Mouse (Mus musculus): ENCODE measurements around the gene Lca5l.
"Not testable (repeated sequence)": the region's sequence is repeated elsewhere in the genome, so short reads cannot be mapped to it uniquely, and the experiment has no call there.

The Lca5l gene

DNA sequence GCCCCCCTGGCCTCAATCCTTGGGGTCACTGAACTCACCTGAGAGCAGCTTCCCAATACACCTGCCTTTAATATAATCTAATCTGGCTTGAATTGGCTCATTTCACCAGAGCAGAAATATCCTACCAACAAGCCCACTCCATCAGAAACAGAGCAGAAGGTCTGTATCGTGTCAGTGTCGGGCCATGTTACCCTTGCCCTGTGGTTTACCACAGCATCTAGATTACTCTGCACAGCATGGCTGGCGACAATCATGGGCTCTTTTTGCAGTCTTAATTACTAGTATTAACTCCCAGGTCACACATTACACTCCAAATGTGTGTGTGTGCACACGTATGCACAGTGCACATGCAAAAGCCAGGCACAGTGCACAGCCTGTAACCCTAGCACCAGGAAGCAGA lies 23.2 kb downstream of the Lca5l start:
- no peak for DNase-seq (ENCODE audit: low spot score)

DNA sequence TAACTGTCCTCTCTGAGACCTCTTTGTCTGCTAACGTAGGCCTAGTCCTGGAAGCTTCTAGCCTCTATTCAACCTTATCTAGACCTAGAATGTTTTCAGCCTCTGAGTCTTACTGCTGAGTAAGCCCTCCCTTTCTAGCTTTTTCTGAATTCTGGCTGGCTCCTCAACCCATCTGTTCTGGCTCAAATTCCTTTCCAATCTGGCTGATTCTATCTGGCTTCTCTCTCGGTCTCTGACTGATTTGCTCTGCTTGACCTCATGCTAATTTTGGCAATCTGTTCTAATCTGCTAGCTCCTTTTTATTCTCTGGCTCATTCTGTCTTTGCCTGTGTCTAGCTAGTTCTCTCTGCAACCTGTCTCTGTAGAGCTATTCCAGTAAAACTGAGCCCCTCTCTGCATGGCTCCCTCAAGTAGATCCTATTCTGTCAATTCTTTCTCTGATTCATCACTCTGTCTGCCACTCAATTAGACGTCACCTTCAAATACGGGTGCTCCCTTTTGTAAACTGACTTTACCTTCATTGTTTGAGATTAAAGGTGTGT lies 26.3 kb downstream of the Lca5l start:
- DNase-seq (ENCODE audit: low spot score), result no peak

DNA sequence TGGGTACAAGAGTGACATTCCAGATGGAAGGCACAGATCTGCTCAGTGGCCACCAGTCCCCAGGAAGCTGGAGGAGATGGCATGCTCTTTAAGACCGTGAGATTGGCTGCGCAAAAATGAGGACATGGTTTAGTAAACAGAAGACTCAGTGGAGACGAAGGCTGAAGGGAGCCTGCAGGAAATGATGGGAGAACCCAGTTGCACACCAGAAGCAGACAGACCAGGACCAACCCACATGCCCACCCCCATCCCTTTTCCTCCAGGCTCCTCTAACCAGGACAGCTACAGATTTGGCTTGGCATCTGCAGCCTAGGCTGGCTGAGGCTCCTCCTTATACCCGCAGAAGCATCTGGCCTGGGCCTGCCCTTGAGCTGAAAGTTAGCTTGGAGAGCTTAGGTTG lies 30.7 kb downstream of the Lca5l start:
- no peak for DNase-seq (ENCODE audit: low spot score)

DNA sequence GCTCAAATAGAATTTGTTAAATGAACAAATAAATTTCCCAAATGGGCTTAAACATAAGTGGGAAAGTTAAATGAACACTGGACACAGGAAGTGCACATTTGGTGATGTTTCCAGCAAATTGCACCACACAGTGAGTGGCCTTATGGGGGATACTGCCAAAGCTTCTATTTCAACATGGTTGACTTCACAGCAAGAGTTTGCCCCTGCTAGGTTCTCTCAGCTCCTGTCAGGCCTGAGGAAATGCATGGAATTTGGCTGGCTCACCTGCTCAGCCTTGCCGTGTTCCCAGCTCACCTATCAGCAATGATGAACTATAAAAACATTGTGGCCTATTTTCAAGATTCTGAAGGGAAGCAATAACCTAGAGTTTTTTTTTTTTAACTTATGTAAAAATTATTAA lies 31.1 kb downstream of the Lca5l start:
- no peak for DNase-seq (ENCODE audit: low spot score)

DNA sequence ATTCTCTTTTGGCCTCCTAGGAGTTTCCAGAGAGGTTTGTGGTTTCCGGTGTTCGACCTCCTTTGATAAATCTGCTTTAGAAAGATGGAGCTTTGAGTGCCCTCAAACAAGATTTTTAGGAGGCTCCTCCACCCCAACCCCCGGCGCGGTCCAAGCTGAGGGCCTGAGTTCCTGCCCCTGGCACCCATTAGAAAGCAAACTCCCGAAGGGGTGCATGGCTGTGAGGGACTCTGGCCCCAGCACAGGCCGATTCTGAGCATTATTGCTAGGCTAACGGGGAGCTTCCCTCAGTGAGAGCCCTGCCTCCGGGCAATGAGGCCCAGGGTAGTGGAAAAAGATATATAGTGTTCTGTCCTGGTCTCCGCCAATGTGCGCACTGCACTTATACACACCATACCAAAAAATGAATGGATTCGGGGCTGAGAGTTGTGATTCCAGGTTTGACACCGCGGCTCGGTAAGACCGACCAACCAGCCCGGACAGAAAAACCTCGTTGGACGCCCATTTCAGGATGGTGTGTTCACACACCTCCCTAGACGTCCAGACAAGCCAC lies 32.2 kb downstream of the Lca5l start:
- no peak for DNase-seq (ENCODE audit: low spot score)

DNA sequence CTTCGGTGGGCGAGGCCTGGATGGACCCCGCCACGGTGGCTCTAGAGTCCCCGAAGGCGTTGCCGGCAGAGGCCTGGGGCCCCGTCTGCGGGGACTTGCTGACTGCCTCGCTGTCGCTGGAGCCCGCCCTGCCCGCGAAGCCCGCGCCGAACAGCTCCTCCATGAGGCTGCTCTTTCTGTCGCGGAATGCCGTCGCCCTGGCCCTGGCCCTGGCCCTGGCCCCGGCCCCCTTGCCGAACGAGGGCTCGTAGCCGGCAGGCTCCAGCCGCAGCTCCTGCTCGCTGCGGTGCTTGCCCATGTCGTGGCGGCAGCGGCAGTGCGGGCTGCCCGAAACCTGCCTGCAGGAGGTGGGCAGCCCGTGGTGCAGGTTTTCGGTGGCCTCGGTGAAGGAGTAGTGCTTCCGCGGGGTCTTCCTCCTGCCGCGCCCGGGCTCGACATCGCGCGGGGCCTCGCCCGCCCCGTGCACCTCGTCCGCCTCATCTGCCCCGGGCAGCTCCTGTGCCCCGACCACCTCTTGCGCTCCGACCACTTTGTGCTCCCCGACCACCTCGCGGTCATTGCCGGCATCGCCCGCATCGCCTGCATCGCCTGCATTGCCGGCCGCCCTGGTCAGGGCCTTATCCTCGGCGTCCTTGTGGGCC lies 32.9 kb downstream of the Lca5l start:
- no peak for DNase-seq (ENCODE audit: low spot score)

DNA sequence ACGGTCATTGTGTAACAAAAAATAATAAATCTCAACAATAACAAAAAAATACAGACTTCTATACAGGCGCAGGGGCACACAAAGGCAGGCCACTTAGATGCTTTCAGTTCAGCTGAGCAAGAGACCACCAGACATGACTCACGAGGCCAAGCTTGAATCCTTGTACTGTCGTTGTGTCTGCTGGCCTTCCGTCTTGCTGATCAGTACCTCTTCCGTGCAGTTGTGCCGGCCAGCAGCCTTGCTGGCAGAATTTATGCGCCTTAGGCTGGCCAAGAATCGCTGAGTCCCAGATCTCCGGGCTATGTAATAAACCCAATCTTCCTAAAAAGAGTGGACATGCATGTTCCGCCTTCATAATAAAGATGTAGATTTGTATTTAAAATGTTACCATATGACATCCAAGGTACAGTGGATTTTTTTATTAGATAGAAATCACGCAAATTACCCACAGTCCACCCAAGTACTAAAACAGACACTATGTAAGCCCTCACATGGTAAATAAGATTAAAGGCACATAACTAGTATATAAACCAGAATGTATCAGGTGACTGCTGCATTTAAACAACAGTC lies 33.5 kb downstream of the Lca5l start:
- no peak for DNase-seq (ENCODE audit: low spot score)

DNA sequence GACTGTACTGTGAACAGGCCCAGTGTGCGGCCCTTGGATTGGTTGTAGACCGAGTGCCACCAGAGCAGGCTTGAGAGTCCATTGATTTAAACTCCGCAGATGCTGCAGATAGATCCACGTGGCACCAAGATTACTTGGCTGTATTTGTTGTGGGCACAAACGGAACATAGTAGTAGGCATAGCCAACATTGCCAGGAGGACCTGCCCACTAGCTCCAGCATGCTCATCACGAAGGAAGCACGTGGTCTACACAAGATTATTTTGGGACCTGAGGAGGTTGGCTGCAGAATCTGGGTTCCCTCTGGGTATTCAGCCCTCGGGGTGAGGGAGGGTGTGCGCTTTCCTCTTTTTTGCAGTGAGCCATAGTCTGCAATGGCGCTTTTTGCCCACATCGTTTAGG lies 34.9 kb downstream of the Lca5l start:
- peak; percentile 73 for DNase-seq (ENCODE audit: low spot score)

DNA sequence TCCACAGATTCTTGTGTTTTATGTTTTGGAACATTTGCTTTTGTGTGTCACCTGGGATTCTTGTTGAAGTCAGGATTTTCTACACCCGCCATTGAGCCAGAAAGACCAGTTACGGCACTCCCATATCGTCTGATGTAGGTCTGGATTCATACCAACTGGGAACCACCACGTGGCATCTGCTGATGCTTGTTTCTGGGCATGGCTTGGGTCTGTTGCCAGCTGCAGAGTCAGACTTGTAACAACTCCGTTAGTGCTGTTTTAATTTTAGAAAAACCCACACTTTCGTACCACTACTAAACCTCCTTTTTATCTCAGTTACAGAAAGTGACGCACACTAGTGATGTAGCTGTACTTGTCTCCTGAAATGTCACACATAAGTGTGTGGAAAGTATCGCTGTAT lies 36.1 kb downstream of the Lca5l start:
- peak; percentile 51 for DNase-seq (ENCODE audit: low spot score)

DNA sequence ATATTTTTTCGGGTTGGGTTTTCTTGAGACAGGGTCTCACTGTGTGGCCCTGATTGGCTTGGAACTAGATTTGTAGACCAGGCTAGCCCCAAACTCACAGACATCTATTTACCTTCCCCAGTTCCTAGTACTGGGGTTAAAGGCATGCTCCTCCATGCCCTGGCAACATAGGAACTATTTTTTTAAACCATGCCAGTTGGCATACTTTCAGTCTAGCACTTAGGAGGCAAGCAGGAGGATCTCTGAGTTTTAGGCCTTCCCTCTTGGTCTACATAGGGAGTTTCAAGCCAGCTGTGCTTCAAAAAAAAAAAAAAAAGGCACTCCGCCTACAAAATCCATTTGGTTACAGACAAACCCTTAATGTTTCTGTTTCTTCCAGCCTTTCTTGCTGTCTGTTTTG lies 37.6 kb downstream of the Lca5l start:
- DNase-seq (ENCODE audit: low spot score), result no peak

DNA sequence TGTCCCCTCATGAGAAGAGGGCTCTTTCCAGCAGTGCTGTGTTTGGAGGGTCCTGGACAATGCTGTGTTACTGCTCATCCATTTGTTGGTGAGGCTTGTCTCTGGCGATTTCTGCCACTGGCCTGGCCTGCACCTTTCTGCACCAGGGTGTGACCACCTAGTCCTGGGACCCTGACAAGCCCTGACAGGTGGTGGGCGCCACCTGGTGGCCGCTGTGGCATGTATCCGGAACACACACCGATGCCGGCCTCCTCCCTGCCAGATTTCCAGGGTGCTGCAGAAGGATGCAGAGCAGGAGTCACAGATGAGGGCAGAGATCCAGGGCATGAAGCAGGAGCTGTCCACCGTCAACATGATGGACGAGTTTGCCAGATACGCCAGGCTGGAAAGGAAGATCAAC lies 40.5 kb downstream of the Lca5l start:
- no peak for DNase-seq (ENCODE audit: low spot score)

DNA sequence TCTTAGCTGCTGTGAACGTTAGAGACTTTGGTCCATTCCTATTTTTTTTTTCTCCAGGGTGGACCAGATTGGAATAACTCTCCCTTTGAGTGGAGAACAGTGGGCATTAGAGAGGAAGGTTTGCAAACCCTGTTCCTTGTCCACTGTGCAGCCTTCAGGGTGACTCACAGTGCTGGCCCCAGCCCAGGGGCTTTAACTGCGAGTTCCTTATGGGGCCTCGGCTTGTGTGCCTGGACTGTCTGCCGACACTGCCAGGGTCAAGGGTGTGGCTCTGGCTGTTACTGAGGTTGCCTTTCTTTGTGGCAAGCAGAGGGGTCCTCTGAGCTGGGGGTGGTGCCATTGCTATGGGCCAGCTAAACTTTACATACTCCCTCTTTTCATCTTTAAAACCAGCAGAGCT lies 41.1 kb downstream of the Lca5l start:
- DNase-seq (ENCODE audit: low spot score), result no peak

DNA sequence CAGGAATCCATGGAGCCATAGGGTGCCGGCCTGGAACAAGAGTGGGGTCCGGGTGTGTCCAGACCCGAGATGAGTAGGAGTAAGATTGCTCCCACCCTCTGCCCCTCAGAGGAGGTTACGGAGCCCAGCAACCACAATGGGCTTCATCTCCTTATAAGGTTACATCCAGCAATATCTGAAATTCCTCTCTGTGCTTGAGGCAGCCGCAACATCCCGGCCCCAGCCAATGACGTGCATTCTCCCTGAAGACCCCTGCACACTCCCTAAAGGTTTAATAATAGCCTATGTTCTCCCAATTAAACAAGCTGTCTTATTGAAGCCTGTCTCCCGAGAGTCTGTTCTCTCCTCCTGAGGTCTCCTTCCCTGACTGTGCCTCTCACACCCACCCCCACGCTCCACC lies 42.8 kb downstream of the Lca5l start:
- DNase-seq (ENCODE audit: low spot score), result no peak

DNA sequence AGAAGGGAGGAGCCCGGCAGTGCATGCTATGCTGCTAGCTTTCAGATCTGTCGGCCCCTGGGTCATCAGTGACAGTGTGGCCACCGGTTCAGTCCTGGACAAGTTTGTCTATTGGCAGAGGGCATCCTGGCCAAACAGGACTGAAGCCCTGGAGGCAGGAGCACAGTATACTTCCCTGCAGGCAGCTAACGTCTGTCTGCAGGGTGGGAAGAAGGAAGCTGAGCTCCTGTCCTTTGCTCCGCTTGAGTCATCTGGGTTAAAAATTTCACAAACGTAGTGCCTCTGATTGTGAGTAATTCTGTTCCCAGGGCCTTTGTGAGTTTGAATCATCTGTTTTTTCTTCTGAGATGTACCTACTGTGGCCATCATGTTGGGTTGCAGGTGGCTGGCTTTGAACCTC lies 43.2 kb downstream of the Lca5l start:
- no peak for DNase-seq (ENCODE audit: low spot score)

DNA sequence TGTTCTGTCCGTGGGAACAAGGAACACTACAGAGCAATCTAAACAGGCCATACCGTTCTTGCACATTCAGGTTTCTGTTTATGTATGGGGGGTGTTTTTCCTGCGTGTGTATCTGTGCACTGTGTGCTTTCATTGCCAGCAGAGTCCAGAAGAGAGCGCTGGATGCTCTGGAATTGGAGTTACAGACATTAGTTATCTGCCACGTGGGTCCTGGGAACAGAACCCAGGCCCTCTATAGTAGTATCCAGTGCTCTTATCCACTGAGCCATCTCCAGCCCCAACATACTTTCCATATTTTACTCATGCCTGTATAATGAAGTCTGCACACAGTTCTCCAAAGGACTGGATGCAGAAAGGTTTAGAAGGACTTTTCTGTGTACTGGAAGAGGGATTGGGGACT lies 46.3 kb downstream of the Lca5l start:
- DNase-seq (ENCODE audit: low spot score), result peak; percentile 40

DNA sequence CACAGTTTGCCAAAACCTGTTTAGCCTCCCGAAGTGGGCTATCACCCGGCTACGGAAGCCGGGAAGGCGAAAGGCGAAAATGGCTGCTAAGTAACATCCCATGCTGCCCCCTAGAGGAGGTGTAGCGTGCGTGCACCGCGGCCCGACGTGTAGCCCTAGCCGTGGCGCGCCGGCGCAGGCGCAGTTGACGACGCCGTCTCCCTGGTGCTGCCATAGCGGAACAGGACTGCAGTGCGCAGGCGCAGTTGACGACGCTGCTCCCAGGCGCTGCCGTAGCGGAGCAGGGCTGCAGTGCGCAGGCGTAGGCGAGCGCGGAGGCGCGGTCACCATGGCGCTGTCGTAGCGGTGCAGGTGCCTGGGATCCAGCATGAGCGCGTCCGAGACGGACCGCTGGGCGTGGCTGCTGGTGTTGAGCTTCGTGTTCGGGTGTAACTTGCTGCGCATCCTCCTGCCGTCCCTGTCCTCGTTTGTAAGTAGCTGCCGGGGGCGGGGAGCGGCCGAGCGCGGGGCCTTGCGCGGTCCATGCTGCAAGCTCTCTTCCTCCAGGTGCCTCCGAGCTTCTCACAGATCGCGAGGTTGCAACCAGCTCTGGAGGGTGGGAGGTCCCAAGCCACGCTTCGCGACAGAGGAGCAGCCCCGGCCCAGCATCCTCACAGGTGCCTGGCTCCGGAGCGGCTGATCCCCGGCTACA lies 46.8 kb downstream of the Lca5l start, which contains the start of gene Wrb:
Wrb (plus strand) TSS at position 298 of the 691 bp plus-strand sequence.
- DNase-seq (ENCODE audit: low spot score), result peak; percentile 100

DNA sequence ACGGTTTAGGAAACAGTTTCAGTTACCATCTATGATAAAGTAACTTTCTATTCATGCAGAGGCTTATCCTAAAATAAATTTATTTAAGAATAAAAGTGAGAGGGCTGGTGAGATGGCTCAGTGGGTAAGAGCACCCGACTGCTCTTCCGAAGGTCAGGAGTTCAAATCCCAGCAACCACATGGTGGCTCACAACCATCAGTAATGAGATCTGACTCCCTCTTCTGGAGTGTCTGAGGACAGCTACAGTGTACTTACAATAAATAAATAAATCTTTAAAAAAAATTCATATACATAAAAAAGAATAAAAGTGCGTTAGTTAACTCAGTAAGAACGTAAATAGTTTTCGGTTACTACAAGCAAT lies 47.3 kb downstream of the Lca5l start:
- not testable (repeated sequence) for DNase-seq (ENCODE audit: low spot score)

DNA sequence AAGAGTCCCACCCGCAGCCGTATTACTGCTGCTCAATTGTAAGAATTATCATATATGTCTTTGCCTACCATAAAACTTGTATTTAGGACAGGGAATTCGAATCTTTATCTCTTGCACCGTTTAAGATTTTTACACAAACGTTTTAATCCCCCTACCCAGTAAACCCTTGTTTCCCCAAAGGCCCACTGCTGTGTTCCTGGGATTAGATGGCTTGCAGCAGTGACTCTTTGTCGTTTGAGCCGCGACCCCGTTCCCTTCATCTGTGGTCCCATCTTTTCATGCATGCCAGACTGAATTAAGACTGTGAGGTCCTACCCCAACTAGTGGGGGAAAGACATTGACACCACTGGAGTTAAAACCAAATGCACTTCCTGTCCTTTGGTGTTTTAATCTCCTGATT lies 63.6 kb downstream of the Lca5l start:
- no peak for DNase-seq (ENCODE audit: low spot score)

DNA sequence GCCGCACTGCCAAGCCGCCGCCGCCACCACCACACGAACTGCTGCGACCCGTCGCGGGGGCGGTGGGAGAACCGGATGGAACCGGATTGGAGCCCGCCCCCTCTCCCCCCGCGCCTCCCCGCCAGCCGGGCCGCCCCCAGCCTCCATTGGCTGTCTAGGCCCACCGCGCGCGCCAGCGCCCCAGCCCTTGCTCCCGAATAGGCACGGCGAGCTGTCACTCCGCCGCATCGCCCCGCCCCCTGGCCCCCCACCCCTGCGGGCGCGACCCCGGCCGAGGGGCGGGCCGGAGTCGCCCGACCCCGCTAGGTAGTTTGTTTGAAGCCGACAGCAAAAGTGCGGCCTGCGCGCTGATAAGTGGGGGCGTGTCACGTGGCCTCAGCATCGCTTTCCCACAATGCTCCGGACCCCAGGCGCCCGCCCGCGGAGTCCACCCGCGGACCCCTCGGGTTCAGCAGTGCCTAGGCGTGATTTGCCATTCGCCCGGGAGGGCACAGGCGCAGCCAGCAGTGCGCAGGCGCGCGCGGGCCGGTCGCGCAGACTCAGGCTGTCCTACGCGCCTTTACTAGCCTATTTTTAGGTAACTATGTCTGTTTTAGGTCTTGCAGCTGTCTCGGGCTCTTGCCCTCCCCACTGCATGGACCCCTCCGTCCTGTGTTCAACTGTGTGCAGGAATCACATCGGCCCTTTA lies 64.3 kb downstream of the Lca5l start, which contains the start of gene Hmgn1:
Hmgn1 (minus strand) TSS at position 73 of the 688 bp plus-strand sequence.
- DNase-seq (ENCODE audit: low spot score), result peak; percentile 96

DNA sequence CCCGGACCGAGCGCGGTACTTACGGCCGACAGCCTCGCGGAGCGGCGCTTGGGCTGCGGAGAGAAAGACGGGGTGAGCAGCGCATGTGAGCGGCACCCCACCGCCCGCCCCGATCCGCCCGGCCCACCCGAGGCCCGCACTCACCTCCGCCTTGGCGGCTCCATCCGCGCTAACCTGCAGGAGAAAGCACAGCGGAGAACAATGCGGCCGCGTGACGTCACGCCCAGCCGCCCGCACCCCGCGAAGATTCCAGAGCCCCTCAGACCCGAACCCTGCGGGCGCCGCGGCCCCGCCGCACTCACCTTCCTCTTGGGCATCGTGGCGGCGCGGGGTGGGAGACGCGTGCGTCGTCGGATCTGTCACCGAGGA lies 64.8 kb downstream of the Lca5l start:
- no peak for DNase-seq (ENCODE audit: low spot score)

DNA sequence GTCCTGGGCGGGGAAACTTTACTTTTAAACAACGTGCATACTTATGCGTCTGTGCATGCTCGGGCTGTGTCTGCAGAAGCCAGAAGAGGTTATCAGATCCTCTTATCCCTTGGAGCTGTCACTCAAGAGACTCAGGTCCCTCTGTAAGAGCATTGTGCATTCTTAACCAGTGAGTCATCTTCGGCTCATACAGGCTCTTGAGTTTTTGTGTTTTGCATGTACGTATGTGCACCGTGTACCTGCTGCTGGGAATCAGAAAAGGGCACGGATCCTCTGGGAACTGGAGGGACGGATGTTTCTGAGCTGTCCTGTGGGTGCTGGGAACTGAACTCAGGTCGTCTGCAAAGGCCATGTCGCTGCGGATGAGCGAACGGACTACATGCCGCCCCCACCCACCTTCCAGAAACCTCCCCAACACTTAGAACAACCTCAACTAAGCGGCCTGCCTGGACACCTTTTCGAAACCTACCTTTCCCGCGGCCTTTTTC lies 65.3 kb downstream of the Lca5l start:
- DNase-seq (ENCODE audit: low spot score), result no peak

DNA sequence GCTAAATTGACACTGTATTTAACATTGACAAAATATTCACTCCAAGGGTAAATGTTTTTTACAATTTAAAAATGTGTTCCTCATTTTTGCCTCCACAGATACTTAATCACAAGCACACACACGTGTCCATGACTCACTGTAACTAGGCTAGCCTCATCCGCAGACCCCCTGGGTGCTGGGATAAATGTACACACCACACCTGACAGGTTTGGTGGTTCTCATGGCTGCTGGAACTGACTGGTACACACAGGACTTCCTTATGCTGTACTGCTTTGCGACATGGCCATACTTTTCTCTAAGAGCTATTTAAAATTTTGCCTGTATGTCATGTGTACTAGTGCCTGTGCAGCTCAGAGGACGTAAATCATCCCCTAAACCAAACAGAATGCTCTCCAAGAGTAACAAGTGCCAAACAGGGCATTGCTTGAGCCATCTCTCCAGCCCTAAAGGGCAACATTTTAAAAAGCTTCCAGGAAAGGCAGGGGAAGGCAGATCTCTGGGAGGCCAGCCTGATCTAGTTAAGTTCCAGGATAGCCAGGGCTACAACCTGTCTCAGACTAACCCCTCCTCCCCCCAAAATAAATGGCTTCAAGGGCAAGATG lies 71.9 kb downstream of the Lca5l start:
- DNase-seq (ENCODE audit: low spot score), result no peak

Measured in left cerebral cortex, adult 11 months (tissue).